Mouse (Mus musculus): ENCODE measurements around the gene Spns3. TPM values are rescaled to one million over a fixed set of nuclear protein-coding genes. Genes with fewer than 3 reads are reported as not detected.

The Spns3 gene
- total RNA-seq, 2 experiments from 2014 or later, result 0.21 to 0.28 TPM

DNA sequence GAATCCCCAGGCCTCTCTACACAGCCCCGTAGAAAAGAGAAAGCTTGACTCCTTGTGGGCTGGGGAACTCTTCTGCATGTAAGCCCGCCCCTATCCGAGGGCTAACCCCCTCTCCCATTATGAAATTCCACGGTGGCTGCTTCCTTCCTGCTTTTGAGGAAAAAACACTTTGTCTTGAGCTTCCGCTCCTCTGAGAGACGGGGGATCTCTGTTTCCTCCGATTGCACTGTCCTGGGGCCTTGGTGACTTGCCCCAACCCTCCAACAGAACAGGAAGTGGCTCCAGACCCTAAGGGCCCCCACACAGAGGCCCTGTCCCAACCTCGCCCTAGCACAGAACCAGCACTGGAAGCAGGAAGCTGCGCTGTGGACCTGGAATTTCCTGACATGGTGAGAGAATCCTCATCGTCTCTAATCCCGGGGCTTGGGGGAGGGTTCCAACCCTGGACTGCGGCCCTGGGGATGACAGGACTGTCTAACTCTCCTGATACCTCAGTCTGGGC is 92.3 kb downstream of the Spns3 start:
- no peak for DNase-seq (ENCODE audit: low spot score in 2 of 2)

DNA sequence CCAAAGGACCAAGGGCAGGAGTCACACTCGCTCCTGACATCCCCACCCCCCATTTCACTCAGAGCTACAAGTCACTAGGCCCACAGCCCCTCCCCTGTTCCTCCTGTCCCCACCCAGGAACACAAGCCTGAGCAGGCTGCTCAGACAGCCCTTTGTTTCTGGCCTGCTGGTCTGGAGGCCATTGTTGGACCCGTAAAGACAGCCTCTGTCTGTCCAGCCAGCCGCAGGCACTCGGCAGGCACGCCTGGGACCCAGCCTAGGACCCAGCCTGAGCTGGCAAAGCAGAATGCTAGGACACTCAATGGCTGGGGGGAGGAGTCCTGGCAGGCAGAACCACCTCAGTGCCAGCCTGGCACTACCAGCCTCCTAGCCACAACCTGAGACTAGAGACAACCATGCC is 94.6 kb downstream of the Spns3 start:
- DNase-seq (ENCODE audit: low spot score in 2 of 2), result peak; percentile 44 to 47

DNA sequence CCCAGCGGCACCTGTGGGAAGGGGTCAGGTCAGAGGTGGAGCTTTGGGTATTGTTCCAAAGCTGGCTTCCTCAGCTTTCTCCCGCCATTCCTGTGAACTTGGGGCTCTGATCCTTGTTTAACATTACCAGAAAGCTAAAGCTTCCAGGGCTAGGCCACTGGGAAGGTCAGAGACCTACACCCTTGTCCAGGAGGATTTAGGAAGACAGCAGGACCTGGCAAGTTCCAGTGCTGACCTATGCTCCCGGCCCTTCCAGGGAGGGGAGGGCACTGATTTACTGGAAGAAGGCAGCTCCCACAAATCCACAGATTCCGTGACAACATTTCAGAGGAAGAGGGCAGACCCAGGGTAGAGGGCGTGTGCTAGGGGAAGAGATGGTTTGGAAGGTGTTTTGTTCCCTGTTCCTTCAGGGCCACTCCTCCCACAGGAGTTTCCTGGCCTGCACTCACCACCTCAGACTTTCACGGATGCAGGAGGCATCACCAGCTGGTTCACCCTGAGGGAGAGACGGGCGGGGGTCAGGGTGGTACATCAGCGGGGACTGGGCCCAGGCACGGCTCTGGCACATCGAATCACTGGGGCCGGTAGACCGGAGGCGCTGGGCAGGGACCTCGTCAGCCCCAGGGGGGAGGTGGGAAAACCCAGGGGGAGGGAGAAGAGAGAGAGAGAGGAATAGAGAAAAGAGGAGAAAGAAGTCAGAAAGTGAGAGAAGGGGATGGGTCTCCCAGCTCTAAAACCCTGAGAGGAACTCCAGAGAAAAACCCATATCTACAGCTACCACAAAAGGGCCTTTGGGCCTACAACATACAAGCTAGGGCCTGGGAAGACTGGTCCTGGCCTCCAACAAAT is 97.0 kb downstream of the Spns3 start:
- no peak for DNase-seq (ENCODE audit: low spot score in 2 of 2)

DNA sequence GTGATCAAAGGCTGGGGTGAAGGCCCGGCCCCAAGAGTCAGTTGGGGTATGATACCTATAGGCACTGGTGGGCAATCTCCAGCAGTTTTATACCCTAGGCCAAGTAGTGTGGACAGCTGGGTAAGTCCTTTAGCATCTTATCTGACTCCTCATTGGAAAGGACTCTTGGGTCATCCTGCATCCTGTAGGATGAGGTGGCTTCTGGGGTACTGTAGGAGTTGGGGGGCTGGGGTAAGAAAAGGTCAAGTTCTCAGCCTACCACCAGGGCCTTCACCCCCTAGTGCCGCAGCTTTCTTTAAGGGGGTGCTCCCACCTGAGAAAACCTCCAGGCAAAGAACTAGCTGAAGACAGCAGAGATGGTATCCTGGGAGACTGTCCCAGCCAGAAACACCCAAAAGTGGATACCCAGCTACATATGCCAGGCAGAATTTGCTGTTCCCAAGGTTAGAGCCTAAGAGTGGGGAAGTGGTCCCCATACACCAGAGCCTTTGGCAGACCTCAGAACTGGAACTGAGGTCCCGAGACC is 98.1 kb downstream of the Spns3 start:
- DNase-seq (ENCODE audit: low spot score in 2 of 2), result no peak

DNA sequence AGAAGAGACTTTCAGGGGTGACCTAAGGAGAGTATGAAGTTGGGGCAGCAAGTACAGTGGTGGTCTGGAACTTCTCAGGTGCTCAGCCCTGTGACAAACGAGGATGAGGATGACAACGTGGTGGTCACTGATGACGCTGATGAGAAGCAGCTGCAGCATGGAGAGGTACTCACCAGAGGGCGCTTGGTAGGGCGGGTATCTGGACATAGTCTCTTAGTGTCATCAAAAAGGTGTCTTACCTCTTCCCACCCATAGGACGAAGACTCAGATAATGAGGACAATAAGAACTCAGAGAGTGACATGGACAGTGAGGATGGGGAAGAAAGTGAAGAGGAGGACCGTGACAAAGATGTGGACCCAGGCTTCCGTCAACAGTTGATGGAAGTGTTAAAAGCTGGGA is 102.8 kb downstream of the Spns3 start:
- DNase-seq (ENCODE audit: low spot score in 2 of 2), result no peak

DNA sequence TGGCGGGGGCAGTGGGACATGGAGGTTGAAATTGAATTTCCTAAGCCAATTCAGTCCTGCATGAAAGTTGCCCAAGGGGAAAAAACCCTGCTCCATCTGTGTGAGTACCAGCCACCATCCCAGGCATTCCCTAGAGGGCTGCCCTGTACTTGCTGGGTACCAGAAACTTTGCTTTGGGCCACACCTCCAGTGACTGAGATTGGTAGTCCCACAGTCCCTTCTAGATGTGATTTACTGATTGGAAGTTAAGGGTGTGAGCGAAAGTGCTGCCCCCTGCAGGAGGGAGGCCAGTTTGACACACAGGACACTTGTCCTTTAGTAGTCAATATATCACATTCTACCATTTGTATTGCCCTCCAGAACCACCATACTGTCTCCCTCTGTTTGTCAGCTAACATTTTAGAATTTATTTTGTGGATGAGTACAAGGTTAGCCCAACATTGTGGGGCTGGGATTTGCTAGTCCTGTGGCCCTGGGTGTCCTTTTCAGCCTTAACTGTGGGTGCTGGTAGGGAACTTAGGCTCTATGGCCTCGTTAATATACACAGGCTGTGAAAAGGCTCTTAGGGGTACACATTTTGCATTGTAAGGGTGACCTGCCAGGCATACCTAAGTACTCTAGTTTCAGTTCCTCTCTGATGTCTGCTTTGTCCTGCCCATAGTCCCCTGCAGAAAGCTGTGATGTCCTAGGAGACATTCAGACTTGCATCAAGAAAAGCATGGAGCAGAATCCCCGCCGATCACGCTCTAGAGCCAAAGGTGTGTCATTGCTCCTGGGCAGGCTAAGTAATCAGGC is 103.8 kb downstream of the Spns3 start:
- DNase-seq (ENCODE audit: low spot score in 2 of 2), result no peak

Other genes with a start within 250 kb of the Spns3 start
- 1 to 10 TPM; 7.5 to 7.6 TPM for gene Xaf1, start 248.9 kb downstream of the Spns3 start, total RNA-seq (2021)
- gene Fbxo39, start 236.1 kb downstream of the Spns3 start, total RNA-seq (2021), result not detected
- 1 to 10 TPM; 2.4 to 3.1 TPM for gene Tekt1, start 188.1 kb downstream of the Spns3 start, total RNA-seq (2021)
- gene Smtnl2, start 138.8 kb downstream of the Spns3 start, total RNA-seq (2021), result 1 to 10 TPM in 1 of 2 experiments, under 1 TPM in 1; 0.61 to 1.3 TPM
- gene Ggt6, start 115.0 kb downstream of the Spns3 start, total RNA-seq (2021), result under 1 TPM in 1 of 2 experiments, not detected in 1; 0.23 TPM
- gene Mybbp1a, start 109.2 kb downstream of the Spns3 start, total RNA-seq (2021), result 10 to 100 TPM; 53.3 to 53.6 TPM
- gene Spns2, start 60.6 kb downstream of the Spns3 start, total RNA-seq (2021), result 10 to 100 TPM; 53.7 to 55.4 TPM
- gene Ube2g1, start 56.8 kb upstream of the Spns3 start, total RNA-seq (2021), result 10 to 100 TPM; 45.8 to 47.2 TPM
- gene Ankfy1, start 139.5 kb upstream of the Spns3 start, total RNA-seq (2021), result 10 to 100 TPM; 32.4 to 36.0 TPM
- 10 to 100 TPM; 17.0 to 18.3 TPM for gene Cyb5d2, start 245.6 kb upstream of the Spns3 start, total RNA-seq (2021)
- gene Zzef1, start 245.7 kb upstream of the Spns3 start, total RNA-seq (2021), result 10 to 100 TPM; 37.3 to 43.8 TPM